Mouse (Mus musculus): ENCODE results near the gene Zfp473.
"Not testable (repeated sequence)": the region's sequence is repeated elsewhere in the genome, so short reads cannot be mapped to it uniquely, and the experiment has no call there.

The Zfp473 gene

GRCm38 (mm10) chr7:44722058-44722457, 28.8 kb downstream of the Zfp473 start:
- DNase-seq (ENCODE audit: low read depth, low spot score): no peak

- DNase-seq (ENCODE audit: low read depth, low spot score): no peak
These were observed 41.0 kb downstream of the Zfp473 start for GRCm38 (mm10) chr7:44709881-44710280.

GRCm38 (mm10) chr7:44708574-44708973, 42.3 kb downstream of the Zfp473 start, which contains the start of gene Izumo2:
TSS of gene Izumo2 (plus strand) at chr7:44708742.
- no peak for DNase-seq (ENCODE audit: low read depth, low spot score)

GRCm38 (mm10) chr7:44708093-44708492, 42.8 kb downstream of the Zfp473 start:
- DNase-seq (ENCODE audit: low read depth, low spot score): not testable (repeated sequence)

- no peak for DNase-seq (ENCODE audit: low read depth, low spot score)
These were observed 43.6 kb downstream of the Zfp473 start for GRCm38 (mm10) chr7:44707169-44707675.

- DNase-seq (ENCODE audit: low read depth, low spot score): no peak
These were observed 44.5 kb downstream of the Zfp473 start for GRCm38 (mm10) chr7:44706322-44706721.

- no peak for DNase-seq (ENCODE audit: low read depth, low spot score)
These were observed 45.8 kb downstream of the Zfp473 start for GRCm38 (mm10) chr7:44705086-44705485.

- peak; percentile 18 for DNase-seq (ENCODE audit: low read depth, low spot score)
These were observed 46.5 kb downstream of the Zfp473 start for GRCm38 (mm10) chr7:44704363-44704762.

GRCm38 (mm10) chr7:44702985-44703384, 47.9 kb downstream of the Zfp473 start:
- no peak for DNase-seq (ENCODE audit: low read depth, low spot score)

GRCm38 (mm10) chr7:44701921-44702320, 48.9 kb downstream of the Zfp473 start:
- peak; percentile 56 for DNase-seq (ENCODE audit: low read depth, low spot score)

GRCm38 (mm10) chr7:44697980-44698379, 52.9 kb downstream of the Zfp473 start:
- no peak for DNase-seq (ENCODE audit: low read depth, low spot score)

- DNase-seq (ENCODE audit: low read depth, low spot score): peak; percentile 37
These were observed 53.6 kb downstream of the Zfp473 start for GRCm38 (mm10) chr7:44697191-44697710.

- no peak for DNase-seq (ENCODE audit: low read depth, low spot score)
These were observed 55.6 kb downstream of the Zfp473 start for GRCm38 (mm10) chr7:44695223-44695622.

GRCm38 (mm10) chr7:44693427-44694175, 57.2 kb downstream of the Zfp473 start:
- DNase-seq (ENCODE audit: low read depth, low spot score): no peak

- DNase-seq (ENCODE audit: low read depth, low spot score): no peak
These were observed 61.5 kb downstream of the Zfp473 start for GRCm38 (mm10) chr7:44689331-44689730.

GRCm38 (mm10) chr7:44688890-44689289, 62.0 kb downstream of the Zfp473 start:
- no peak for DNase-seq (ENCODE audit: low read depth, low spot score)

- no peak for DNase-seq (ENCODE audit: low read depth, low spot score)
These were observed 65.1 kb downstream of the Zfp473 start for GRCm38 (mm10) chr7:44685531-44686402.

- DNase-seq (ENCODE audit: low read depth, low spot score): no peak
These were observed 67.2 kb downstream of the Zfp473 start for GRCm38 (mm10) chr7:44683656-44684055.

All from mesoderm, embryonic 11.5 days (tissue).